Mouse (Mus musculus): Measurements from ENCODE around the gene Ecd. TPM values are rescaled to one million over a fixed set of nuclear protein-coding genes. Genes with fewer than 3 reads are reported as not detected.
"Not testable (repeated sequence)": the region's sequence is repeated elsewhere in the genome, so short reads cannot be mapped to it uniquely, and the experiment has no call there.

The Ecd gene
- polyA plus RNA-seq, 1 experiment from 2014 or later, result 53.7 TPM

DNA sequence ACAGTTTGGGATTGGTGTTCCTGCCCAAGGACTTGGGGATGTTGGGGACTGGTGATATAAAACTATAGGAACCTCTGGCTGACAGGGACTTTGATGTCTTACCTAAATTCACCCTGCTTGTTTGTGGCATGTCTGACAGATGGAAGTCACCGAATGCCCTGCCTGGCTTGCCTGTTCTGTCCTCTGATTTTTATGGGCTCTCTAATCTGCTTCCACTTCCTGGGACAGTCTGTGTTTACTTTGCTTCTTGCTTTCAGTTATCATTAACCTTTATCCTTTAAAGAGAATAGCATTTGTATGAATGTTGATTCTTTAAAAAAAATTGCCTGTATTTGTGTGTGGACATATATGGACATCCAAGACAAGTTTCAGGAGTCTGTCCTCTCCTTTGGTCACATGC, 32.8 kb downstream of the Ecd start:
- 90% methylated on average over 1 of the region's 1 CpGs for WGBS
- no peak overlapping the region for H3K4me3 ChIP-seq
- H3K27ac ChIP-seq (replicated peaks), result no peak overlapping the region

DNA sequence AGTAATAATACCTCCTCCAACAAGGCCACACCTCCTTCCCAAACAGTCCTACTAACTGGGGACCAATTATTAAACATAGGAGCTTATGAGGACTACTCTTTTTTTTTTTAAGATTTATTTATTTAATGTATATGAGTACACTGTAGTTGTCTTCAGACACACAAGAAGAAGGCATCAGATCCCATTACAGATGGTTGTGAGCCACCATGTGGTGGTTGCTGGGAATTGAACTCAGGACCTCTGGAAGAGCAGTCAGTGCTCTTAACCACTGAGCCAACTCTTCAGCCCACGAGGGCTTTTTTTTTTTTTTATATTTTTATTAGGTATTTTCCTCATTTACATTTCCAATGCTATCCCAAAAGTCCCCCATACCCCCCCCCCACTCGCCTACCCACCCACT, 42.8 kb downstream of the Ecd start:
- WGBS, result 79% methylated on average over 2 of the region's 2 CpGs
- H3K9ac ChIP-seq; H3K4me3 ChIP-seq; H3K4me1 ChIP-seq (replicated peaks); H3K27ac ChIP-seq (replicated peaks); H3K4me2 ChIP-seq; H3K27me3 ChIP-seq; H3K9me3 ChIP-seq; ATAC-seq (ENCODE audit: low read depth): not testable (repeated sequence)
- peaks cover 29% of the 10 kb centered on the region for H3K36me3 ChIP-seq

More for the DNA sequence above, 32.8 kb downstream of the Ecd start:
- Histone ChIP-seq H3K9ac (no peak overlapping the region), H3K4me1 (replicated peaks) (no peaks in the 10 kb centered on the region), H3K27me3 (no peaks in the 10 kb centered on the region), H3K4me2 (no peak overlapping the region), H3K9me3 (no peaks in the 10 kb centered on the region), H3K36me3 (peaks cover 34% of the 10 kb centered on the region)
- ATAC-seq (ENCODE audit: low read depth), result no peak

DNA sequence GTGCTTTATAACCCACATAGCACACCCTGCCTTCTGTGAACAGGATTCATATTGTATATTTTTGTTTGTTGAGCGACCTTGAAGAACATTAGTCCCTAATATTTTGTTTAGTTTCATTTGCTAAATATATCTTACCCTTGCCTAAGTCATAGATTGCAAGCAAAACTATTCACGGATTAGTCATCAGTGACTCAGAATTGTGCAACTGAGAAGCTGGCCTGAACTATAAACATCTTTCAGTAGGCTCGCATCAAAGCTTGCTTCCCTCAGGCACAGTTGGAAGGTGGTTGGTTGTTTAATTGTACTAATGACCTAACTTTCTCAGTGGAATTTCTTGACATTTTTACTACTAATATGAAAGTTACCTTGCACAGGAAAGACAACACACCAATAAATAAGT, 49.8 kb downstream of the Ecd start:
- H3K27ac ChIP-seq (replicated peaks), result no peak overlapping the region
- H3K4me3 ChIP-seq, result no peak overlapping the region
- no peaks in the 10 kb centered on the region for H3K36me3 ChIP-seq
- H3K4me2 ChIP-seq, result no peak overlapping the region
- H3K4me1 ChIP-seq (replicated peaks), result peaks cover 7% of the 10 kb centered on the region
- H3K9me3 ChIP-seq, result no peaks in the 10 kb centered on the region
- WGBS, result 89% methylated on average over 3 of the region's 3 CpGs
- H3K9ac ChIP-seq, result no peak overlapping the region
- no peaks in the 10 kb centered on the region for H3K27me3 ChIP-seq
- no peak for ATAC-seq (ENCODE audit: low read depth)

DNA sequence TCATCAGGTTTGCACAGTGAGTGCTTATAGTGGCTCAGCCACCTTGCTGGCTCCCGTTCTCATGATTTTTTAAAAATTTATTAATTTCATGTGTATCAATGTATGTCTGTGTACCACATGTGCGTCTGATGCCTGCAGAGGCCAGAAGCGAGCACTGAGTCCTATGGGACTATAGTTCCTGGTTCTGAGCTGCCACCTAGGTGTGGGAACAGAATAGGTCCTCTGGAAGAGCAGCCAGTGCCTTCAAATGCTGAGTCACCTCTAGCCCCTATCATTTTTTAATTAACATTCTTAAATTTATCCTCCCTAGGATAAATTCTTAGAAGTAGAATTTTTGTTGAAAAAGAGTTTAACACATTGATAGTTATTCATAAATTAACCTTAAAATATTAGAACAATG, 50.3 kb downstream of the Ecd start:
- no peak overlapping the region for H3K4me3 ChIP-seq
- H3K4me2 ChIP-seq, result no peak overlapping the region
- peaks cover 7% of the 10 kb centered on the region for H3K4me1 ChIP-seq (replicated peaks)
- no peak overlapping the region for H3K9ac ChIP-seq
- ATAC-seq (ENCODE audit: low read depth), result no peak
- no peaks in the 10 kb centered on the region for H3K9me3 ChIP-seq
- no peaks in the 10 kb centered on the region for H3K36me3 ChIP-seq
- WGBS, result 86% methylated on average over 3 of the region's 3 CpGs
- H3K27ac ChIP-seq (replicated peaks), result no peak overlapping the region
- no peaks in the 10 kb centered on the region for H3K27me3 ChIP-seq

DNA sequence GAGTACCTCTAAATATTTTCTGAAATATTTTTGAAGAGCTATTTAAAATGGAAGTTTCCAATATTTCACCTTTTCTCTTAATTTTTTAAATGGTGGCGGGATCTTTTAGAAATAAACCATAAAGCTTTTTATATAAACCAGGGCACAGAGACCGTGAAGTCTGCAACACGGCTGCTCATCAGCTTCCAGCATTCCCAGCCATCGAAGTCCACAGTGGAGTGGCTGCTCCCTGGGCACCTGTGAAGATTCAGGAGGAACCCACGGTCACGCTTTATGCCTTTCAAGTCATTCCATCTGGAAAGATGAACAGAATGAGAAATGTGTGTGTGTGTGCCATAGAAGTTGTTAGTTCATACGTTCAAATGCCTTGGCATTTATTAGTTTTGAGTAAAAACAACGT, 53.0 kb downstream of the Ecd start:
- Histone ChIP-seq H3K27me3 (no peaks in the 10 kb centered on the region), H3K27ac (replicated peaks) (no peak overlapping the region), H3K9me3 (no peaks in the 10 kb centered on the region), H3K9ac (peak overlapping the region; percentile 67), H3K4me3 (peak overlapping the region; percentile 53), H3K36me3 (no peaks in the 10 kb centered on the region), H3K4me1 (replicated peaks) (peaks cover 7% of the 10 kb centered on the region), H3K4me2 (peak overlapping the region; percentile 60)
- no peak for ATAC-seq (ENCODE audit: low read depth)
- WGBS, result 51% methylated on average over 8 of the region's 8 CpGs

DNA sequence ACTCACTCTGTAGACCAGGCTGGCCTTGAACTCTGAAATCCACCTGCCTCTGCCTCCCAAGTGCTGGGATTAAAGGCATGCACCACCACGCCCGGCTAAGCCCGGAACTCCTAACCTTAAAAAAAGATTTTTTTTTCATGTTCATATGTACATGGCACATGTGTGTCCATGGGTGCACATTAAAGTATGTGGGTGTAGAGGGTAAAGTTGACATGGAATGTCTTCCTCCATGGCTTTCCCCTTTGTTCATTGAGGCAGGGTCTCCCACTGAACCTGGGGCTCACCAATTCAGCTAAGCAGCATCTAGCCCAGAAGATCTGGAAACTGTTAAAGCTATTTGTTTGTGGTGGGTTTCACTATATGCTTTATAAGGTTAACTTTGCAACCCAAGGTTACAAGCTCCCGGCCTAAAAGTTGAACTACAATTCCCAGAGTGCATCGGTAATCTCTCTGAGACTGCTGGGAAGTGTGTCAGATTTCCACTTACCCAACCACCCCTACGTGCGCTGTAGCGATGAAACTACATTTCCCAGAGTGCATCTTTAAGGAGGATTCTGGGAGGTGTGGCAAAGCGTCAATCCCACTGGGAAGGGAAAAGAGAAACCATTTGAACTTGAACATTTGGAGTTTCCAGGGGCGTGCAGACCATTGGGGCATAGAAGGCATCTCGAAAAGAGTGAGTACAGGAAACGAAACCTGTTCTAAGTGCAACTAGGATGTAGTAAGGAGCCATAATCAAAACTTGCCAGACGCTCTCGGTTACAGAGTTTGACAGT, 53.6 kb downstream of the Ecd start, which contains the start of gene Nudt13:
Nudt13 (plus strand) TSS at position 581 of the 776 bp plus-strand sequence.
- Histone ChIP-seq H3K4me3 (peak within 1 kb of the TSS; percentile 53), H3K27me3 (no peaks in the 10 kb centered on the region), H3K27ac (replicated peaks) (no peak within 1 kb of the TSS), H3K9me3 (no peaks in the 10 kb centered on the region), H3K4me1 (replicated peaks) (peaks cover 7% of the 10 kb centered on the region), H3K9ac (peak within 1 kb of the TSS; percentile 67), H3K4me2 (peak within 1 kb of the TSS; percentile 60), H3K36me3 (no peaks in the 10 kb centered on the region)
- peak; percentile 96 for ATAC-seq (ENCODE audit: low read depth)
- 25% methylated on average over 14 of the region's 14 CpGs for WGBS

DNA sequence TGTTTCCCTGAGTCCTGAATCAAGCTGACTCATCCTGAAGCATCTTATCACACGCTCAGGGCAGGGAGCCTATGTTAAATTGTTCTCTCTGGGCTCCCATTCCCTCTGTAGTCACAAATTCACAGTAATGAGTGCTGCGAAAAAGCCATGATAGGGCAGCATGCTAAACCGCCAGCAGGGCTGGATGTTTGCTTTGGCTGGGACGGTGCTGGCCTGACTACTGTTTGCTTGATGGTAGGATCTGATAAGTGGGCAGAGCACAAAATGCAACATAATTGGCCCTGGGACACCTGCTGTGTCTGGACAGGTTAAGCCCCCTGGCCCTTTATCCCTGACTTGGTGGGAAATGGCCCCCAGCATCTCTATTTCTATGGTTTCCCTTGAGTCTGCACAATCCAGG, 56.5 kb downstream of the Ecd start:
- Histone ChIP-seq H3K4me1 (replicated peaks) (peaks cover 7% of the 10 kb centered on the region), H3K27me3 (no peaks in the 10 kb centered on the region), H3K36me3 (no peaks in the 10 kb centered on the region), H3K4me3 (no peak overlapping the region), H3K27ac (replicated peaks) (no peak overlapping the region), H3K4me2 (no peak overlapping the region), H3K9ac (no peak overlapping the region), H3K9me3 (no peaks in the 10 kb centered on the region)
- no peak for ATAC-seq (ENCODE audit: low read depth)
- WGBS, result 56% methylated on average over 4 of the region's 4 CpGs

Other genes starting within 250 kb of the Ecd start
- 12.3 and 14.3 TPM in 2 replicates for gene Saysd1, start 209.6 kb downstream of the Ecd start, polyA plus RNA-seq (2015; fragmentation: Nextera tagmentation; extraction: Ambion mirVana)
- 3.4 and 3.9 TPM in 2 replicates for gene Kcnk5, start 166.3 kb downstream of the Ecd start, polyA plus RNA-seq (2015; fragmentation: Nextera tagmentation; extraction: Ambion mirVana)
- 0.22 TPM in 1 of 2 replicates, not detected in the other for gene Kcnk16, start 78.9 kb downstream of the Ecd start, polyA plus RNA-seq (2015; fragmentation: Nextera tagmentation; extraction: Ambion mirVana)
- 10.5 and 13.0 TPM in 2 replicates for gene Nudt13, start 53.4 kb downstream of the Ecd start, polyA plus RNA-seq (2015; fragmentation: Nextera tagmentation; extraction: Ambion mirVana)
- gene Fam149b, start within 50 bp of the Ecd start, polyA plus RNA-seq (2015; fragmentation: Nextera tagmentation; extraction: Ambion mirVana), result 45.4 and 48.2 TPM in 2 replicates
- 109 and 122 TPM in 2 replicates for gene Dnajc9, start 40.8 kb upstream of the Ecd start, polyA plus RNA-seq (2015; fragmentation: Nextera tagmentation; extraction: Ambion mirVana)
- 67.1 and 70.1 TPM in 2 replicates for gene Mrps16, start 45.5 kb upstream of the Ecd start, polyA plus RNA-seq (2015; fragmentation: Nextera tagmentation; extraction: Ambion mirVana)
- gene Cfap70, start 104.1 kb upstream of the Ecd start, polyA plus RNA-seq (2015; fragmentation: Nextera tagmentation; extraction: Ambion mirVana), result 0.81 and 1.2 TPM in 2 replicates
- 16.8 and 17.1 TPM in 2 replicates for gene Anxa7, start 132.0 kb upstream of the Ecd start, polyA plus RNA-seq (2015; fragmentation: Nextera tagmentation; extraction: Ambion mirVana)
- 0.74 and 0.75 TPM in 2 replicates for gene Mss51, start 148.8 kb upstream of the Ecd start, polyA plus RNA-seq (2015; fragmentation: Nextera tagmentation; extraction: Ambion mirVana)
- gene Ppp3cb, start 198.5 kb upstream of the Ecd start, polyA plus RNA-seq (2015; fragmentation: Nextera tagmentation; extraction: Ambion mirVana), result 77.6 and 81.1 TPM in 2 replicates